Comparison of ENCODE assay signal across 22 mouse cellular contexts in genomic region chr3:145995489-145995888, GRCm38 (mm10). TPM values are rescaled to one million over a fixed set of nuclear protein-coding genes. Genes with fewer than 3 reads are reported as not detected.
A peak's percentile ranks its signal among the peaks of the same experiment; 100 is the strongest.
DNase-seq lines count a peak whose midpoint lies in the region; ATAC-seq and TF ChIP-seq lines count a peak whose summit lies in the region.
"Had no signal": no experiment of that assay in that cellular context is flagged by ENCODE, and none has a peak within 500 bp of the region (broad histone marks: within the 10 kb centered on the region; RNA-seq: fewer than 3 reads in every experiment).

No protein-coding gene starts in this region.

- no peak overlapping the region for H3K4me3 ChIP-seq in kidney, adult 2 months (ENCODE audit: insufficient read depth, low read depth, low read length)
- no peak overlapping the region for H3K4me3 ChIP-seq in stomach, postnatal 0 days (ENCODE audit: low read depth, low read length)
- H3K4me3 ChIP-seq: heart, embryonic 13.5 days; limb, embryonic 15.5 days; myocyte had no signal

- WGBS in kidney, adult 2 months = 62% methylated on average over 5 of the region's 5 CpGs
- WGBS in stomach, postnatal 0 days = 69% methylated on average over 5 of the region's 5 CpGs

- no peaks in the 10 kb centered on the region for H3K9me3 ChIP-seq in stomach, postnatal 0 days (ENCODE audit: control insufficient read depth, low read length)
- H3K9me3 ChIP-seq: heart, embryonic 13.5 days; limb, embryonic 15.5 days had no signal

- TF ChIP-seq EP300 in stomach, postnatal 0 days (optimal IDR thresholded peaks at IDR 0.05) = no peak

- H3K9ac ChIP-seq in stomach, postnatal 0 days (ENCODE audit: low read length) = no peak overlapping the region
- H3K9ac ChIP-seq: heart, embryonic 13.5 days; limb, embryonic 15.5 days had no signal

- DNase-seq in gastrocnemius, adult 18-20 months (ENCODE audit: low spot score) = peak; percentile 35
- DNase-seq in gastrocnemius, postnatal 14 days = no peak
- peak; percentile 33 for DNase-seq in kidney, adult 2 months
- DNase-seq in kidney, adult 8-10 months = no peak
- peak; percentile 48 for DNase-seq in lung, postnatal 36 days
- DNase-seq in lung, postnatal 10 days = no peak
- no peak for DNase-seq in stomach, postnatal 0 days (ENCODE audit: low spot score)
- DNase-seq in thymus, postnatal 10 days (ENCODE audit: low spot score in 2 of 2) = no peak
- DNase-seq: adrenal gland, postnatal 25 days; B cell, adult 2 months; cerebellum, adult 11-12 months; cerebellum, postnatal 36 days; kidney, postnatal 10 days; lung, adult 2 months; midbrain, embryonic 14.5 days; thymus, postnatal 36 days had no signal

- TF ChIP-seq CTCF in kidney, adult 2 months (conservative IDR thresholded peaks at IDR 0.05; ENCODE audit: insufficient read depth, insufficient read length, low read depth, low read length) = no peak
- TF ChIP-seq CTCF in stomach, postnatal 0 days (IDR thresholded peaks at IDR 0.05; ENCODE audit: low read depth) = no peak

- no peaks in the 10 kb centered on the region for H3K27me3 ChIP-seq in kidney, adult 2 months (replicated peaks; ENCODE audit: control insufficient read depth, insufficient read depth, low read length)
- no peaks in the 10 kb centered on the region for H3K27me3 ChIP-seq in stomach, postnatal 0 days (ENCODE audit: control insufficient read depth, insufficient read depth, low read length)
- H3K27me3 ChIP-seq: heart, embryonic 13.5 days; limb, embryonic 15.5 days had no signal

- peaks cover 18% of the 10 kb centered on the region; the same call in 1 of the 2 replicates for H3K4me1 ChIP-seq in kidney, adult 2 months (ENCODE audit: control insufficient read depth, insufficient read depth, low read length)
- H3K4me1 ChIP-seq in stomach, postnatal 0 days (replicated peaks; ENCODE audit: control insufficient read depth, insufficient read depth) = 0 out of 2 replicates have a peak, but pooled peaks cover 2% of the 10 kb centered on the region

- TF ChIP-seq POLR2A in kidney, adult 2 months (IDR thresholded peaks at IDR 0.05; ENCODE audit: low read depth, low read length) = no peak

- no peak overlapping the region; the same call in 1 of the 2 replicates for H3K27ac ChIP-seq in kidney, adult 2 months (ENCODE audit: insufficient read depth, low read depth, low read length)
- no peak overlapping the region for H3K27ac ChIP-seq in stomach, postnatal 0 days (replicated peaks)
- H3K27ac ChIP-seq: heart, embryonic 13.5 days; limb, embryonic 15.5 days had no signal

- intact Hi-C loops in gastrocnemius, postnatal 14 days (cut with DNase I; ENCODE audit: low total_unique reads) = no loop called here

- H3K36me3 ChIP-seq in kidney, adult 2 months (ENCODE audit: control insufficient read depth, insufficient read depth, low read length) = no peaks in the 10 kb centered on the region; the same call in 1 of the 2 replicates
- peaks cover 2% of the 10 kb centered on the region; the same call in 1 of the 2 replicates for H3K36me3 ChIP-seq in stomach, postnatal 0 days (ENCODE audit: control insufficient read depth, insufficient read depth, low read length)

- H3K4me2 ChIP-seq in stomach, postnatal 0 days (replicated peaks; ENCODE audit: low read depth) = no peak overlapping the region
- H3K4me2 ChIP-seq: heart, embryonic 13.5 days; limb, embryonic 15.5 days had no signal

- ATAC-seq in stomach, postnatal 0 days (ENCODE audit: low FRiP score, low TSS enrichment) = peak; percentile 56; the same call in 1 of the 2 replicates
- ATAC-seq: forebrain, embryonic 14.5 days; hindbrain, embryonic 16.5 days; intestine, embryonic 16.5 days had no signal

RNA-seq across cellular contexts. Expression of gene Syde2, which starts 7.8 kb away (rescaled TPM):
- under 1 TPM; 0.73 to 0.93 TPM for total RNA-seq in gastrocnemius, adult 18-20 months (2021)
- 1 to 10 TPM; 1.6 to 1.8 TPM for total RNA-seq in gastrocnemius, postnatal 14 days (2021)
- polyA plus RNA-seq in kidney, adult 2 months (2012; rRNA removed) = 6.1 and 6.3 TPM in 2 replicates
- 1.4 and 1.6 TPM in 2 replicates for polyA plus RNA-seq in stomach, postnatal 0 days (2015; fragmentation: Nextera tagmentation; extraction: Ambion mirVana)

RNA-seq across cellular contexts. Expression of gene 2410004B18Rik, which starts 57.7 kb away (rescaled TPM):
- 10 to 100 TPM; 17.3 to 19.5 TPM for total RNA-seq in gastrocnemius, adult 18-20 months (2021)
- 10 to 100 TPM; 12.1 to 15.0 TPM for total RNA-seq in gastrocnemius, postnatal 14 days (2021)
- 7.4 and 9.4 TPM in 2 replicates for polyA plus RNA-seq in kidney, adult 2 months (2012; rRNA removed)
- 33.1 and 36.4 TPM in 2 replicates for polyA plus RNA-seq in stomach, postnatal 0 days (2015; fragmentation: Nextera tagmentation; extraction: Ambion mirVana)

Comparison
In these comparisons a context has a peak if more than half of its experiments do, and no peak if none do; other contexts are left out.
1. DNase-seq: peak in gastrocnemius, adult 18-20 months (single experiment), kidney, adult 2 months (single experiment) and lung, postnatal 36 days (single experiment); none in gastrocnemius, postnatal 14 days (single experiment), kidney, adult 8-10 months (0 of 2), lung, postnatal 10 days (single experiment), stomach, postnatal 0 days (single experiment) and thymus, postnatal 10 days (0 of 2).